Mouse (Mus musculus): ENCODE data around the gene Hivep2. TPM values are rescaled to one million over a fixed set of nuclear protein-coding genes. Genes with fewer than 3 reads are reported as not detected.
A peak's percentile ranks its signal among the peaks of the same experiment; 100 is the strongest.

The Hivep2 gene
- polyA plus RNA-seq, 1 experiment from 2014 or later, result 5.5 TPM

DNA sequence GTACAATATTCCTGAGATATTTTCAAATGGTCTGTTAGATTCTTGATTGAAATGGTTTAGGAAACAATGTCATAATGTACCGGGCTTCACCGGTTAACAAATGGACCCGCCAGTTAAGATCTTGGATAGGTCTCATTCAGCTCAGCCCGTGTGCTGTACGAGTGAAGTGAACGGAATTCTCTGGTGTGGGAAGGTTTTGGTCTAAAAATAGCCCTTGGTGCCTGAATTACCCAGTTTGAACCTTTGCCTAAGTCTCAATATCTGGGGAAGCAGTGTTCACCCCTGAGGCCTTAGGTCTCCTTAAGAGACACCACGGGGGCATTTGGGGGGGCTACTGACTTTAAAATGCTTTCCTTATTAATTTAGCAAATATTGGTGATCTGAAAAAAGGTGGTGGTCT, 8.6 kb downstream of the Hivep2 start:
- WGBS, result 72% methylated on average over 7 of the region's 7 CpGs
- Histone ChIP-seq H3K9ac (no peak overlapping the region), H3K9me3 (no peaks in the 10 kb centered on the region), H3K4me1 (no peaks in the 10 kb centered on the region), H3K36me3 (no peaks in the 10 kb centered on the region), H3K4me3 (no peak overlapping the region), H3K27me3 (no peaks in the 10 kb centered on the region), H3K4me2 (replicated peaks) (no peak overlapping the region), H3K27ac (no peak overlapping the region)
- no peak for ATAC-seq (ENCODE audit: insufficient number of reproducible peaks, insufficient read depth, low FRiP score, low TSS enrichment)

DNA sequence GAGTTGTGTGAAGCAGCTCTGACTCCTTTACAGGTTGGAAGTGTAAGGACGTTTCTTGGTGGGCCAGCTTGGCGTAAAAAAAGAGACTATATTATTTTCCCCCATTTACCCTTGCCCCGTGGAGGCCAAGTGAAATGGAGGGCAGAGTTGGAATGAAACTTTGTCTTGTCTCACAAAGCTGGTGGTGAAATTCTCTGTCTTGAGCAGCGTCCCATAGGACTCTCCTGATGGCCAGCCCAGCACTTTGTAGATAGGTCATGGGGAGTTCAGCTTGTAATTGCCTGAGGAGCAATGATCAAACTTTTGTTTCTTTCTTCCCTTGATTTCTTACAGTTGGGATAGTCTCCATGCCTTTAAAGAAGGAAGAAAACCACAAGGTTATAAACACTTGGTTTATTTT, 10.0 kb downstream of the Hivep2 start:
- Histone ChIP-seq H3K36me3 (no peaks in the 10 kb centered on the region), H3K27me3 (no peaks in the 10 kb centered on the region), H3K27ac (no peak overlapping the region), H3K4me2 (replicated peaks) (no peak overlapping the region), H3K4me1 (no peaks in the 10 kb centered on the region), H3K9ac (no peak overlapping the region), H3K9me3 (no peaks in the 10 kb centered on the region), H3K4me3 (no peak overlapping the region)
- no peak for ATAC-seq (ENCODE audit: insufficient number of reproducible peaks, insufficient read depth, low FRiP score, low TSS enrichment)
- WGBS, result 65% methylated on average over 4 of the region's 4 CpGs

DNA sequence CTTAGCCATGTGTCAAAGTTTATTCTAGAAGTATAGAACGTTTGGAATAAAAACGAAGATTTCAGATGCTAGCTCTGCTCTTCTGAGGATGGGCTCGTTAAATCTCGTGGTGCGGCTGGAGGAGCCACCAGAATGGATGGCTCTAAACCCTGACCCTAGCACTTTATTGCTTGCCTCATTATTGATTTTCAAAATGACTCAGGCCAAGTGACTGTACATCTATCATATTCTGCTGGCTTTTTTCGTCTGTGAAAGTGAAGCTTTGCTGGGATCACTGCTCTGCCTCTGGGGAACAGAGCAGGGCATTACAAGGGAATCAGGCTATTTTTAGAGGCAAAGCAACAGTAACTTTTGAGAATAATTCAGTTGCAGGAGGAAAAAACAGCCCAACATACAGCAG, 10.4 kb downstream of the Hivep2 start:
- H3K9me3 ChIP-seq, result no peaks in the 10 kb centered on the region
- no peak for ATAC-seq (ENCODE audit: insufficient number of reproducible peaks, insufficient read depth, low FRiP score, low TSS enrichment)
- no peaks in the 10 kb centered on the region for H3K36me3 ChIP-seq
- WGBS, result 65% methylated on average over 6 of the region's 6 CpGs
- H3K9ac ChIP-seq, result no peak overlapping the region
- no peak overlapping the region for H3K4me2 ChIP-seq (replicated peaks)
- no peak overlapping the region for H3K27ac ChIP-seq
- no peaks in the 10 kb centered on the region for H3K27me3 ChIP-seq
- H3K4me3 ChIP-seq, result no peak overlapping the region
- H3K4me1 ChIP-seq, result no peaks in the 10 kb centered on the region

DNA sequence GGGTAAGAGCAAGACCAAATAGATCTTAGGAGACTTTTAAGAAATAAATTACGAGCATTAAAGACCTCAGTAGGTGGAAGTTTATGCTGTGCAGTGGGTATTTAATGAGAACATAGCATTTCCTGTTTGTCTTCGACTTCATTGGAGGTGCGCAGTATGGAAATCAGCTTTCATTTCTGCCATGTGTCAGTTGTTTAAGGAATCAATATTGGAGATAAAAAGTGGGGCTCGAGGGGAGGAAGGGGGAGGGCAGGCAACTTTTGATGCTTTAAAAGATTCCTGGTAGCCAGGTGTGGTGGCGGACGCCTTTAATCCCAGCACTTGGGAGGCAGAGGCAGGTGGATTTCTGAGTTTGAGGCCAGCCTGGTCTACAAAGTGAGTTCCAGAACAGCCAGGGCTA, 16.4 kb downstream of the Hivep2 start:
- ATAC-seq (ENCODE audit: insufficient number of reproducible peaks, insufficient read depth, low FRiP score, low TSS enrichment), result 0 out of 2 replicates have a peak, but pooled peaks have one; percentile 6
- peak overlapping the region; percentile 73 for H3K4me2 ChIP-seq (replicated peaks)
- no peak overlapping the region for H3K9ac ChIP-seq
- 66% methylated on average over 6 of the region's 6 CpGs for WGBS
- no peaks in the 10 kb centered on the region for H3K9me3 ChIP-seq
- H3K36me3 ChIP-seq, result no peaks in the 10 kb centered on the region
- no peaks in the 10 kb centered on the region for H3K27me3 ChIP-seq
- H3K4me1 ChIP-seq, result 0 out of 2 replicates have a peak, but pooled peaks cover 3% of the 10 kb centered on the region
- H3K4me3 ChIP-seq, result peak overlapping the region; percentile 50; the same call in 1 of the 2 replicates
- no peak overlapping the region for H3K27ac ChIP-seq

DNA sequence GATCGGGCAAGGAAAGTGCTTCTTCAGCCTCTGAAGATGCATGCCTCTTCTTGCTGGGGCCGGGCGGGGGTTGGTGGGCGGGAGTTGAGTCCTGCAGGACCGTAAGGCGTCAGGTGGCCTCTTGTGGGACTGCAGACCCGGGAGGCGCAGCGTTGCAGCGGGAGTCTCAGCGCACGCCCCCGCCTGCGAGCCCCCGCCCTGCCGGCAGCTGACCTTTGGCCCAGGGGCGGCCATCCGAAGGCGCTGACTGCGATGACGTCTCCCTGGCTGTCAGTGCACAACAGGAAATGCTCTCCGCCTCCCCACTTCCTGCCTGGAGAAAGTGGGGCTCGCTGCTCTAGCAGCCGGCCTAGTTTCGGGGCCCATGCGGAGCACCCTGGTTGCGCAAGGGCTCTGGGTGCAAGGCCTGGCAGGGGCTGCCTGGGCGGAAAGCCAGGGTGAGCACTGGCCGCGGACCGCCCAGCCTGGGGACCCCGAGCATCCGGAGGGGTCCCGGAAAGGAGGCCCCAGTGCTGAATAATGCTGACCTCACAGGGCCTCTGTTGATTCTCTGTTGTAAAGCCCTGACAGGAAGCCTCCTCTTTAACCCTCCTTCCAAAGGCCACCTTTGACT, 17.0 kb downstream of the Hivep2 start:
- Histone ChIP-seq H3K4me3 (peak overlapping the region; percentile 50), H3K9ac (peak overlapping the region; percentile 63), H3K4me2 (replicated peaks) (peak overlapping the region; percentile 73), H3K27ac (peak overlapping the region; percentile 64; the same call in 1 of the 2 replicates), H3K4me1 (0 out of 2 replicates have a peak, but pooled peaks cover 3% of the 10 kb centered on the region), H3K36me3 (no peaks in the 10 kb centered on the region), H3K27me3 (no peaks in the 10 kb centered on the region), H3K9me3 (no peaks in the 10 kb centered on the region)
- WGBS, result under 1% methylated on average over 34 of the region's 34 CpGs
- ATAC-seq (ENCODE audit: insufficient number of reproducible peaks, insufficient read depth, low FRiP score, low TSS enrichment), result peak; percentile 74

DNA sequence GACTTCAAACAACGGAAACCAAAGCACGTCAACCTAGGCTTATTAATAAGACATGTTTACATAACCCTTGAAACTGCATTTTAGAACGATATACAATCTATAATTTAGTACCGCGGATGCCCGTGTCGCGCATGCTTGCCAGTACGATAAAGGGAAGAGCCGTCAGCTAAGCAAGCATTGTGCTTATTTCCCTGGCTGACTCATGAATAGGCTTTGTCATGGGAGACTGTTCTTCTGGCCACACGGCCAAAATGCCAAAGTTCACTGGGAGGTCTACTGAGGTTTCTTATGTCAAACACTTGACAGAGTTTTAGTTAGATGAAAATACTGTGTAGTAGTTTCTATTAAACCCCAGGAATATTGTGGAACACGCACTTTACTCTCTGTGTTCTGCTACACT, 17.8 kb downstream of the Hivep2 start:
- Histone ChIP-seq H3K9ac (no peak overlapping the region), H3K4me3 (no peak overlapping the region), H3K4me2 (replicated peaks) (no peak overlapping the region), H3K36me3 (no peaks in the 10 kb centered on the region), H3K27me3 (no peaks in the 10 kb centered on the region), H3K27ac (no peak overlapping the region), H3K9me3 (no peaks in the 10 kb centered on the region), H3K4me1 (0 out of 2 replicates have a peak, but pooled peaks cover 3% of the 10 kb centered on the region)
- WGBS, result 48% methylated on average over 12 of the region's 12 CpGs
- ATAC-seq (ENCODE audit: insufficient number of reproducible peaks, insufficient read depth, low FRiP score, low TSS enrichment), result no peak

DNA sequence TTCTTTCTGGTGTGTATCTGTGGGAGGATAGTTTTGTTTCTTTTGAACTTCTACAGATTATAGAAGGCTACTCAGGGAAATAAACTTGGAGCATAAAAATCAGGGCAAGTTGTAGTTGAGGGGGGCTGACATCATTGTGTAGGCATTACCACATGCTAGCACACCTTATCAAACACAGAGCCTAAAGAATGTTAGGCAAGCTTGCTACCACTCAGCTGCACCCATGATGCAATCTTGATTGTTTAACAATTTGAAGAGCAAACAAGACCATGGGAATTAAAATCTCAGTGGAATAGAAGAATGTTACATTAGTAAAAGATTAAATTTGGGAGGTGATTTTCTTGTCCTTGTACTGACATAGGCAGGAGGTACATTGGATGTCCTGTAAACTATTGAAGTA, 18.4 kb downstream of the Hivep2 start:
- no peak for ATAC-seq (ENCODE audit: insufficient number of reproducible peaks, insufficient read depth, low FRiP score, low TSS enrichment)

DNA sequence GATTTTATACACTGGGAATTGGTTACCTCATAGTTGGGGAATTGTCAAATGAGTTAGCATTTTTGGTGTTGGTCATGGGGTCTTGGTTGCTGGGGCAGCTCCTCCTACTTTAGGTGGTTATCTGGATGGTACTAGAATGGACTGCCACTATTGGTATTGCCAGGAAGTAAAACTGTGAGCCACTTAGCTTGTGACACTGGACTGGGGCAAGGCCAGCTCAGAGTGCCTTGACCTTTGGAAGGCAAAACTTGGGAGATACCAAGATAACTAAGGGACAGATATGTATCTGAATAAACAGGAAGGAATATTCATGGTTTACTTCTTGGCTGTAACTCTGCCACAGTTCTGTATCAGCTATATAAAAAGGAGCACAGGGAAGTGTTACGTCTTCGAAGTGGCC, 20.7 kb downstream of the Hivep2 start:
- Histone ChIP-seq H3K27me3 (no peaks in the 10 kb centered on the region), H3K4me3 (no peak overlapping the region), H3K4me2 (replicated peaks) (no peak overlapping the region), H3K9ac (no peak overlapping the region), H3K9me3 (no peaks in the 10 kb centered on the region), H3K4me1 (0 out of 2 replicates have a peak, but pooled peaks cover 3% of the 10 kb centered on the region), H3K27ac (no peak overlapping the region), H3K36me3 (no peaks in the 10 kb centered on the region)
- no peak for ATAC-seq (ENCODE audit: insufficient number of reproducible peaks, insufficient read depth, low FRiP score, low TSS enrichment)
- WGBS, result 96% methylated on average over 2 of the region's 2 CpGs

More for the DNA sequence above, 18.4 kb downstream of the Hivep2 start:
- H3K9ac ChIP-seq, result no peak overlapping the region
- no peak overlapping the region for H3K4me3 ChIP-seq
- H3K36me3 ChIP-seq, result no peaks in the 10 kb centered on the region
- H3K4me2 ChIP-seq (replicated peaks), result no peak overlapping the region
- H3K4me1 ChIP-seq, result 0 out of 2 replicates have a peak, but pooled peaks cover 3% of the 10 kb centered on the region
- H3K27ac ChIP-seq, result no peak overlapping the region
- no peaks in the 10 kb centered on the region for H3K27me3 ChIP-seq
- H3K9me3 ChIP-seq, result no peaks in the 10 kb centered on the region

DNA sequence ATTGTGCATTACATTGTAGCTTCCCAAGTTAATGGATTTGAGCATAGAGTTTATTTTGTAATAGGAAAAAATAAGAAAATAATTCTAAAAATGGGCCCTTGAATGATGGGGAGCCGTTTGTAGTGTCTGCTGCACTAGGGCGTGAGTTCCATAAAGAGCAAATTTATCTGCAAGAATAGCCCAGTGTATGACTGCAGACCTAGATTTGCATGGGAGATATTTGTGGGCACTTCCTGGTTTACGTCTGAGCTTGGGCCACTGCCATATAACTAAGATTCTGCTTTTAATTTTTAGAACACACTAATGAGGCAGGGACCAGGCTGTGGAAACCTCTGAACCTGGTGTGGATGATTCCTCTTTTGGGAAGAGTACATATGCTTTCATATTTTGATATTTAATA, 21.5 kb downstream of the Hivep2 start:
- 73% methylated on average over 3 of the region's 3 CpGs for WGBS
- ATAC-seq (ENCODE audit: insufficient number of reproducible peaks, insufficient read depth, low FRiP score, low TSS enrichment), result no peak
- H3K36me3 ChIP-seq, result no peaks in the 10 kb centered on the region
- no peaks in the 10 kb centered on the region for H3K27me3 ChIP-seq
- H3K4me2 ChIP-seq (replicated peaks), result no peak overlapping the region
- H3K9me3 ChIP-seq, result no peaks in the 10 kb centered on the region
- no peak overlapping the region for H3K9ac ChIP-seq
- no peak overlapping the region for H3K4me3 ChIP-seq
- H3K4me1 ChIP-seq, result 0 out of 2 replicates have a peak, but pooled peaks cover 3% of the 10 kb centered on the region
- no peak overlapping the region for H3K27ac ChIP-seq

DNA sequence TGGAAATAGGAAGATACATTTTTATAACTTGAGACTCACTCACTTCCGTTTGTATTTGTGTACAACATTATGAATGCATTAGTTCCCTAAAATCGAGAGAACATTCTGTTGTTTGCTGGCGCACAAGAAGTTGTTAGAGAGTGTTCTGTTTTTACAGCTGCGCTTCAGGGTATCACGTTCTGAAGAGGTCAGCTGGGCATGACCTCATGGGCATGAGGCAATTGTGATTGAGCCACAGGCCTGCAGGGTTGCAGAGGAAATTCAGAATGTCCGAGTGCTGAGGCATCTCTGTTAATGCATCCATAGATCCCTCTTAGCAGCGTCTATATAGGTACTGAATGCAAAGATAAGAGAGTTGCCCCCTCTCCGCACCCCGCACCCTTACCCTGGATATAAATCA, 22.4 kb downstream of the Hivep2 start:
- H3K4me3 ChIP-seq, result no peak overlapping the region
- no peak overlapping the region for H3K9ac ChIP-seq
- no peak overlapping the region for H3K27ac ChIP-seq
- 0 out of 2 replicates have a peak, but pooled peaks cover 3% of the 10 kb centered on the region for H3K4me1 ChIP-seq
- no peaks in the 10 kb centered on the region for H3K36me3 ChIP-seq
- H3K9me3 ChIP-seq, result no peaks in the 10 kb centered on the region
- WGBS, result 31% methylated on average over 9 of the region's 9 CpGs
- no peaks in the 10 kb centered on the region for H3K27me3 ChIP-seq
- no peak for ATAC-seq (ENCODE audit: insufficient number of reproducible peaks, insufficient read depth, low FRiP score, low TSS enrichment)
- H3K4me2 ChIP-seq (replicated peaks), result no peak overlapping the region

DNA sequence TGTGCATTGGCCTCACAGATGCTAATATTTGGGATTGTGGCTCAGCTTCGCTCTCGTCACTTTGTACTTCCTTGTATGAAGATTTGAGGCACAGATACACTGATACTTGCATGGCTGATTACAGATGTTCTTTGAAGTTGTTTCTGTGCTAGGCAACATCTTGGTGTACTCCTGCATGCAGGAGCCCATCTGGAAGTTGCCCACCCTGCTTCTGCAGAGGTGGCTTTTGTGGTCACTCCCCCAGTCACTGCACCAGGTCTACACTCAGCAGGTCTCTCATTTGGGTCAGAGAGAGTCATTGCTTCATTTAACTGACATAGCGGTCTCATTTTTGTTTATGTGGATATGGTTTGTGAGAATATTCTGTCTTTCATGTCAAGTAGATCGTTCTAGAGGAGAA, 22.9 kb downstream of the Hivep2 start:
- H3K27ac ChIP-seq, result no peak overlapping the region

DNA sequence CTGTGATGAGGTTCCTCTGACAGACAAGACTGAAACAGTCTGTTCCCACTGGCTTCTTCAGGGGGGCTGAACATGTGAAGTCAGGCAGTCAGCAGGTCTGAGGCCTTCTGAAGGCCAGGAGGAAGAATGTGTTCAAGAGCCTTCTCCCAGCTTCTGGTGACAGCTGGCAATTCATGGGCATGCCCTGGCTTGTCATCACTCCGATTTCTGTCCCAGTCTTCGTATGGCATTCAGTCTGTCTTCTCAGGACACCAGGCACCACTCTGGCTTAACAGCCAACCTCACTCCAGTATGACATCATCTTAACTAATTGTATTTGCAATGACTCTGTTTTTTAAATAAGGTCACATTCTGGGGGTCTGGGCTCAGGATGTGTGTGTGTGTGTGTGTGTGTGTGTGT, 25.0 kb downstream of the Hivep2 start:
- Histone ChIP-seq H3K36me3 (no peaks in the 10 kb centered on the region), H3K9ac (no peak overlapping the region), H3K9me3 (no peaks in the 10 kb centered on the region), H3K4me1 (no peaks in the 10 kb centered on the region), H3K4me3 (no peak overlapping the region), H3K27ac (no peak overlapping the region), H3K27me3 (no peaks in the 10 kb centered on the region), H3K4me2 (replicated peaks) (no peak overlapping the region)
- WGBS, result 83% methylated on average over 2 of the region's 2 CpGs
- no peak for ATAC-seq (ENCODE audit: insufficient number of reproducible peaks, insufficient read depth, low FRiP score, low TSS enrichment)

More for the DNA sequence above, 22.9 kb downstream of the Hivep2 start:
- H3K36me3 ChIP-seq, result no peaks in the 10 kb centered on the region
- H3K4me3 ChIP-seq, result no peak overlapping the region
- no peak overlapping the region for H3K4me2 ChIP-seq (replicated peaks)
- H3K9me3 ChIP-seq, result no peaks in the 10 kb centered on the region
- no peak for ATAC-seq (ENCODE audit: insufficient number of reproducible peaks, insufficient read depth, low FRiP score, low TSS enrichment)
- no peaks in the 10 kb centered on the region for H3K27me3 ChIP-seq
- WGBS, result 82% methylated on average over 4 of the region's 4 CpGs
- H3K9ac ChIP-seq, result no peak overlapping the region
- H3K4me1 ChIP-seq, result 0 out of 2 replicates have a peak, but pooled peaks cover under 1% of the 10 kb centered on the region
